Mouse (Mus musculus): ENCODE results near the gene Ceacam3. TPM values are rescaled to one million over a fixed set of nuclear protein-coding genes. Genes with fewer than 3 reads are reported as not detected.
"Not testable (repeated sequence)": the region's sequence is repeated elsewhere in the genome, so short reads cannot be mapped to it uniquely, and the experiment has no call there.

The Ceacam3 gene
- not detected in 2 replicates for polyA plus RNA-seq (2016; fragmentation: Nextera tagmentation; extraction: Ambion mirVana)

- H3K36me3 ChIP-seq = no peaks in the 10 kb centered on the region
- no peak within 1 kb of the TSS for H3K27ac ChIP-seq (replicated peaks)
- H3K27me3 ChIP-seq (ENCODE audit: low read depth, poor library complexity, severe bottlenecking) = no peaks in the 10 kb centered on the region
- 92% methylated on average over 2 of the region's 2 CpGs for whole genome bisulfite sequencing
- H3K9me3 ChIP-seq (replicated peaks) = peaks cover 84% of the 10 kb centered on the region
- DNase-seq (ENCODE audit: low spot score) = no peak
- no peaks in the 10 kb centered on the region for H3K4me1 ChIP-seq
- H3K4me3 ChIP-seq = no peak within 1 kb of the TSS
These were observed at the start of gene Ceacam3 for GRCm38 (mm10) chr7:17149931-17150330. Gene Ceacam3 (plus strand): TSS chr7:17150282.

- H3K4me1 ChIP-seq; DNase-seq (ENCODE audit: low spot score); H3K27me3 ChIP-seq (ENCODE audit: low read depth, poor library complexity, severe bottlenecking); H3K36me3 ChIP-seq; H3K4me3 ChIP-seq; H3K9me3 ChIP-seq (replicated peaks); H3K27ac ChIP-seq (replicated peaks): not testable (repeated sequence)
- WGBS = 91% methylated on average over 13 of the region's 13 CpGs
These were observed 48.5 kb upstream of the Ceacam3 start for GRCm38 (mm10) chr7:17101631-17102030.

- Histone ChIP-seq H3K4me1 (no peaks in the 10 kb centered on the region), H3K9me3 (replicated peaks) (peaks cover 14% of the 10 kb centered on the region), H3K27ac (replicated peaks) (no peak overlapping the region), H3K36me3 (no peaks in the 10 kb centered on the region), H3K27me3 (ENCODE audit: low read depth, poor library complexity, severe bottlenecking) (no peaks in the 10 kb centered on the region), H3K4me3 (no peak overlapping the region)
- WGBS = 88% methylated on average over 1 of the region's 1 CpGs
- DNase-seq (ENCODE audit: low spot score) = no peak
These were observed 14.8 kb upstream of the Ceacam3 start for GRCm38 (mm10) chr7:17135307-17135706.

GRCm38 (mm10) chr7:17155634-17156033 lies 5.6 kb downstream of the Ceacam3 start:
- Histone ChIP-seq H3K27me3 (ENCODE audit: low read depth, poor library complexity, severe bottlenecking) (no peaks in the 10 kb centered on the region), H3K36me3 (no peaks in the 10 kb centered on the region), H3K4me1 (no peaks in the 10 kb centered on the region), H3K4me3 (no peak overlapping the region), H3K9me3 (replicated peaks) (peaks cover 86% of the 10 kb centered on the region), H3K27ac (replicated peaks) (no peak overlapping the region)
- WGBS = 48% methylated on average over 2 of the region's 2 CpGs
- DNase-seq (ENCODE audit: low spot score) = no peak

- Histone ChIP-seq H3K36me3 (no peaks in the 10 kb centered on the region), H3K9me3 (replicated peaks) (peaks cover 84% of the 10 kb centered on the region)
- WGBS = 84% methylated on average over 3 of the region's 3 CpGs
These were observed 7.0 kb downstream of the Ceacam3 start for GRCm38 (mm10) chr7:17156885-17157677.

GRCm38 (mm10) chr7:17159011-17159410 lies 8.9 kb downstream of the Ceacam3 start:
- WGBS = 87% methylated on average over 7 of the region's 7 CpGs
- Histone ChIP-seq H3K4me1 (no peaks in the 10 kb centered on the region), H3K9me3 (replicated peaks) (peaks cover 81% of the 10 kb centered on the region), H3K36me3 (no peaks in the 10 kb centered on the region), H3K4me3 (no peak overlapping the region), H3K27me3 (ENCODE audit: low read depth, poor library complexity, severe bottlenecking) (no peaks in the 10 kb centered on the region), H3K27ac (replicated peaks) (no peak overlapping the region)
- DNase-seq (ENCODE audit: low spot score) = no peak

More at GRCm38 (mm10) chr7:17156885-17157677, 7.0 kb downstream of the Ceacam3 start:
- Histone ChIP-seq H3K4me3 (no peak overlapping the region), H3K27me3 (ENCODE audit: low read depth, poor library complexity, severe bottlenecking) (no peaks in the 10 kb centered on the region), H3K27ac (replicated peaks) (no peak overlapping the region), H3K4me1 (no peaks in the 10 kb centered on the region)
- no peak for DNase-seq (ENCODE audit: low spot score)

GRCm38 (mm10) chr7:17171827-17172226 lies 21.7 kb downstream of the Ceacam3 start:
- Histone ChIP-seq H3K4me1 (no peaks in the 10 kb centered on the region), H3K4me3 (no peak overlapping the region), H3K9me3 (replicated peaks) (peaks cover 35% of the 10 kb centered on the region), H3K27me3 (ENCODE audit: low read depth, poor library complexity, severe bottlenecking) (no peaks in the 10 kb centered on the region), H3K36me3 (no peaks in the 10 kb centered on the region), H3K27ac (replicated peaks) (no peak overlapping the region)
- DNase-seq (ENCODE audit: low spot score) = no peak
- 88% methylated on average over 4 of the region's 4 CpGs for WGBS

- no peak for DNase-seq (ENCODE audit: low spot score)
- H3K9me3 ChIP-seq (replicated peaks) = peaks cover 90% of the 10 kb centered on the region
- no peaks in the 10 kb centered on the region for H3K36me3 ChIP-seq
- H3K4me3 ChIP-seq = no peak within 1 kb of the TSS
- no peak within 1 kb of the TSS for H3K27ac ChIP-seq (replicated peaks)
- H3K4me1 ChIP-seq = no peaks in the 10 kb centered on the region
- H3K27me3 ChIP-seq (ENCODE audit: low read depth, poor library complexity, severe bottlenecking) = no peaks in the 10 kb centered on the region
These were observed 53.1 kb downstream of the Ceacam3 start, which contains the start of gene Psg29 for GRCm38 (mm10) chr7:17203177-17203576. Gene Psg29 (plus strand): TSS chr7:17203477.

GRCm38 (mm10) chr7:17205530-17206184 lies 55.6 kb downstream of the Ceacam3 start:
- H3K4me1 ChIP-seq = no peaks in the 10 kb centered on the region
- peaks cover 87% of the 10 kb centered on the region for H3K9me3 ChIP-seq (replicated peaks)
- WGBS = 74% methylated on average over 3 of the region's 3 CpGs
- no peak overlapping the region for H3K27ac ChIP-seq (replicated peaks)
- no peaks in the 10 kb centered on the region for H3K36me3 ChIP-seq
- no peaks in the 10 kb centered on the region for H3K27me3 ChIP-seq (ENCODE audit: low read depth, poor library complexity, severe bottlenecking)
- no peak for DNase-seq (ENCODE audit: low spot score)
- H3K4me3 ChIP-seq = no peak overlapping the region

Other genes with a start within 250 kb of the Ceacam3 start
- gene Ptgir, start 243.8 kb upstream of the Ceacam3 start, polyA plus RNA-seq (2016; fragmentation: Nextera tagmentation; extraction: Ambion mirVana) = 0.17 and 0.56 TPM in 2 replicates
- 174 and 180 TPM in 2 replicates for gene Calm3, start 226.2 kb upstream of the Ceacam3 start, polyA plus RNA-seq (2016; fragmentation: Nextera tagmentation; extraction: Ambion mirVana)
- 4.1 and 11.7 TPM in 2 replicates for gene Pnmal2, start 205.6 kb upstream of the Ceacam3 start, polyA plus RNA-seq (2016; fragmentation: Nextera tagmentation; extraction: Ambion mirVana)
- 9.8 and 17.4 TPM in 2 replicates for gene Pnmal1, start 190.6 kb upstream of the Ceacam3 start, polyA plus RNA-seq (2016; fragmentation: Nextera tagmentation; extraction: Ambion mirVana)
- 1.3 TPM in 2 replicates for gene Gm42372, start 167.2 kb upstream of the Ceacam3 start, polyA plus RNA-seq (2016; fragmentation: Nextera tagmentation; extraction: Ambion mirVana)
- 8.7 and 9.0 TPM in 2 replicates for gene Ccdc8, start 157.6 kb upstream of the Ceacam3 start, polyA plus RNA-seq (2016; fragmentation: Nextera tagmentation; extraction: Ambion mirVana)
- 135 and 142 TPM in 2 replicates for gene Ppp5c, start 122.4 kb upstream of the Ceacam3 start, polyA plus RNA-seq (2016; fragmentation: Nextera tagmentation; extraction: Ambion mirVana)
- 4.3 and 5.1 TPM in 2 replicates for gene Hif3a, start 87.9 kb upstream of the Ceacam3 start, polyA plus RNA-seq (2016; fragmentation: Nextera tagmentation; extraction: Ambion mirVana)
- 0.02 and 0.06 TPM in 2 replicates for gene Psg16, start 76.2 kb upstream of the Ceacam3 start, polyA plus RNA-seq (2016; fragmentation: Nextera tagmentation; extraction: Ambion mirVana)
- not detected in 2 replicates for gene Psg29, start 53.2 kb downstream of the Ceacam3 start, polyA plus RNA-seq (2016; fragmentation: Nextera tagmentation; extraction: Ambion mirVana)